Mouse (Mus musculus) forebrain, embryonic 14.5 days (tissue): ENCODE data around the gene Ints4. TPM values are rescaled to one million over a fixed set of nuclear protein-coding genes. Genes with fewer than 3 reads are reported as not detected.
A peak's percentile ranks its signal among the peaks of the same experiment; 100 is the strongest.

ENCODE experiments used
- ATAC-seq: fragments of 200-750 bp; cut with Nextera tagmentation; 2 replicates; pipeline ENCODE4 v1.8.0; 2017; ENCODE audit warnings: mild to moderate bottlenecking, moderate library complexity
- DNase-seq: peaks from one replicate; pipeline ENCODE4 v3.0.0-alpha.2; 2015; ENCODE audit warnings: low spot score
- H3K27ac ChIP-seq: fragments of 300-500 bp; sonication (generic); 2 replicates; pipeline ENCODE4 v1.5.1; 2014; ENCODE audit warnings: low read depth, mild to moderate bottlenecking, control low read depth, low read length, moderate library complexity
- H3K27me3 ChIP-seq: fragments of 300-500 bp; sonication (generic); replicated peaks from 2 replicates; pipeline ENCODE4 v1.6.1; 2014; ENCODE audit warnings: low read length, control low read depth, mixed read lengths; ENCODE audit not compliant: control insufficient read depth, insufficient read depth
- H3K36me3 ChIP-seq: fragments of 300-500 bp; sonication (generic); 2 replicates; pipeline ENCODE4 v1.6.1; 2014; ENCODE audit warnings: low read length, control low read depth; ENCODE audit not compliant: control insufficient read depth, insufficient read depth
- H3K4me1 ChIP-seq: fragments of 300-500 bp; sonication (generic); 2 replicates; pipeline ENCODE4 v1.6.1; 2014; ENCODE audit warnings: antibody characterized with exemption, low read length, control low read depth; ENCODE audit not compliant: control insufficient read depth, insufficient read depth
- H3K4me2 ChIP-seq: fragments of 300-500 bp; sonication (generic); 2 replicates; pipeline ENCODE4 v1.6.1; 2014; ENCODE audit warnings: mild to moderate bottlenecking, control low read depth, low read length
- H3K4me3 ChIP-seq: fragments of 300-500 bp; sonication (generic); 2 replicates; pipeline ENCODE4 v1.5.1; 2014; ENCODE audit warnings: low read depth, low read length, control low read depth
- H3K9ac ChIP-seq: fragments of 300-500 bp; sonication (generic); 2 replicates; pipeline ENCODE4 v1.6.1; 2014; ENCODE audit warnings: mild to moderate bottlenecking, low read length, control low read depth, moderate library complexity
- H3K9me3 ChIP-seq: fragments of 300-500 bp; sonication (generic); replicated peaks from 2 replicates; pipeline ENCODE4 v1.6.1; 2016; ENCODE audit warnings: low read length, control low read depth, mixed read lengths; ENCODE audit not compliant: control insufficient read depth
- WGBS: fragments of 180-500 bp; shearing (Covaris S2); extraction: QIAGEN DNeasy Blood & Tissue Kit; methylation state at CpG from one replicate; pipeline ENCODE4 v1.1.7; 2014; 5-methylcytosine and 5-hydroxymethylcytosine counted together
- polyA plus RNA-seq: library from polyadenylated mRNA; unstranded; fragments of >200 nt; fragmentation: Nextera tagmentation; extraction: Ambion mirVana; gene quantifications from 2 replicates; pipeline ENCODE4 v1.2.1, GENCODE M21; 2014

Ints4 gene
- polyA plus RNA-seq, 1 experiment from 2014 or later = 65.2 TPM

DNA sequence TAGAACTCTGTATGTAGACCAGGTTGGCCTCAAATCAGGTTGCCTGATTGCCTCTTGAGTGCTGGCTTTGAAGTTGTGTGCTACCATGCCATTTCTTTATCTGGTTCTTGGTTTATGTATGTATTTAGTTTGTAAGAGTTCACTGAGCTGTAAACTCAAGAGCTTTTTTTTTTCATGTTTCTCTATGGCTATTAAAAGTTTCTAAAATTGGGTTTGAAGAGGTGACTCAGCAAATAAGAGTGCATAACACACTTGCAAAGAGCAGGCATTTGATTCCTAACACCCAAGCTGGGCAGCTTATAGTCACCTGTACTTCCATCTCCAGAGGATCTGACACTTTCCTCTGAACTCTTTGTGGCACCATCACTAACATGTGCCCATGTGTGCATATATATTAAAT, 14.3 kb downstream of the Ints4 start:
- no peaks in the 10 kb centered on the region for H3K9me3 ChIP-seq
- no peak overlapping the region for H3K27ac ChIP-seq
- H3K27me3 ChIP-seq = no peaks in the 10 kb centered on the region
- H3K4me2 ChIP-seq = no peak overlapping the region
- DNase-seq (no peak), ATAC-seq (no peak)
- H3K36me3 ChIP-seq = peaks cover 36% of the 10 kb centered on the region
- H3K4me1 ChIP-seq = no peaks in the 10 kb centered on the region
- no peak overlapping the region for H3K4me3 ChIP-seq
- H3K9ac ChIP-seq = no peak overlapping the region

DNA sequence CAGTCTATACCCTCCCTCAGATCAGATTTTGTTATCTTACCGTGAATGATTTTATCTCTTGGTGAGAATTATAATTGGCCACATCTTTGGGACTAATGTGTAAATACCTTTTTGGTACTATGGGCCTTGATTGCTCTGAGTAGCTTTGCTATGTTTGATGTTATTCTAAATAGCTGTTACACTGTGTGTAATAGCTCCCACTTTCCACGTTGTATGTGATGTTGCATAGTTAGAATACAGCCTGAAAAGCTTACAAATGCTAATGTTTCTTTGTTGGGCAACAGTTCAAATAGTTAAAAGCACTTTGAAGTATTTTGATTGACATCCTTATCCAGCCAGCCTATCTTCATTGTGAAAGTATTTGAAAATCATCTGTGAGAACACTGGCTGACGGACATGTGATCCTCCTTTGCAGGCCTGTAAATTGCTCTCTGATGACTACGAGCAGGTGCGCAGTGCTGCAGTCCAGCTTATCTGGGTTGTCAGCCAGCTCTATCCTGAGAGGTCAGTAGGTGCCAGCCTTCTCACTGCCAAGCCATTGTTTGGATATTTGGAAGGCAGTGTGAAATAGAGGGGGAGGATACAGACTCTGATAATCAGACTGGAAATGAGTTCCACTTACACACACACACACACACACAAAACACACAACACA, 19.9 kb downstream of the Ints4 start:
- no peaks in the 10 kb centered on the region for H3K9me3 ChIP-seq
- ATAC-seq = 0 out of 2 replicates have a peak, but pooled peaks have one; percentile 20
- H3K4me1 ChIP-seq = no peaks in the 10 kb centered on the region
- no peak overlapping the region for H3K4me2 ChIP-seq
- 71% methylated on average over 5 of the region's 5 CpGs for WGBS
- no peak overlapping the region for H3K4me3 ChIP-seq
- H3K27ac ChIP-seq = no peak overlapping the region
- peaks cover 31% of the 10 kb centered on the region for H3K36me3 ChIP-seq
- no peaks in the 10 kb centered on the region for H3K27me3 ChIP-seq
- H3K9ac ChIP-seq = no peak overlapping the region
- DNase-seq = peak; percentile 25

DNA sequence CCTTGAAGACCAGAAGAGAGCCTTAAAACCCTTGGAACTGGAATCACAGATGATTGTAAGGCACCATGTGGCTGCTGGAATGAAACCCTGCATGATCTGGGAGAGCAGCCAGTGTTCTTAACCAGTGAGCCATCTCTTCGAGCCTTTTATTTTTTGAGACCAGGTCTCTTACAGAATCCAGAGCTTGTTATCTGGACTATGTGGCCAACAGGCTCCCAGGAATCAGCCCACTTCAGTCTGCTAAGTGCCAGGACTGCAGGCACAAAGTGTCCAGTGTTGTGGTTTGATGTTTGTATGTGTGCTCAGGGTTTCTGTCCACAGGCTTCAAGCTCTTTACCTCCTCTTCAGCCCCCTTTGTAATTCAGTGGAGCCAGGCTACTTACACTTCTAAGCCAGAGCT, 34.0 kb downstream of the Ints4 start:
- no peak overlapping the region for H3K27ac ChIP-seq
- H3K27me3 ChIP-seq = no peaks in the 10 kb centered on the region
- peaks cover 90% of the 10 kb centered on the region for H3K36me3 ChIP-seq
- DNase-seq (peak; percentile 28), ATAC-seq (no peak)
- H3K4me1 ChIP-seq = no peaks in the 10 kb centered on the region
- no peak overlapping the region for H3K9ac ChIP-seq
- H3K9me3 ChIP-seq = no peaks in the 10 kb centered on the region
- no peak overlapping the region for H3K4me3 ChIP-seq
- H3K4me2 ChIP-seq = no peak overlapping the region
- WGBS = 52% methylated on average over 1 of the region's 1 CpGs

DNA sequence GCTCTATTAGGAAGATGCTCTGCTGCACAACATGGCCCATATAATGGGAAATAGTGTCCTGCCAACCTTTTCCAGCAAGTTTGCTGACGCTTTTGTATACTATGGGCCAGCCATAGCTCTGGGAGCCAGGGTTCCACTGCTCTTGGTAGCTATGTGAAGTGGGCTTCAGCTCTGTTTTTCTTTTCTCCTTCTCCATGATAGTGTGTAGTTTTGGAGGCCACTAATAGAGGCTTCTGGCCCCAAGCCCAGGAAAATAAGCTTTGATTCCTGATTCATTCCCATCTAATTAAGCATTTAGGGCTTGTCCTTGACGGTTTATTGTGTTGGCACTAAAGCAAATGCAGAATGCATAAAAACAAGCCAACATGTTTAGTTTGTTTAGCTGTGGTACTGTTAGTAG, 39.2 kb downstream of the Ints4 start:
- H3K27ac ChIP-seq = peak overlapping the region; percentile 21; the same call in 1 of the 2 replicates
- DNase-seq (peak; percentile 87), ATAC-seq (peak; percentile 85)
- H3K36me3 ChIP-seq = peaks cover 71% of the 10 kb centered on the region
- H3K9ac ChIP-seq = no peak overlapping the region
- no peak overlapping the region for H3K4me2 ChIP-seq
- H3K4me3 ChIP-seq = no peak overlapping the region
- no peaks in the 10 kb centered on the region for H3K9me3 ChIP-seq
- WGBS = 19% methylated on average over 2 of the region's 2 CpGs
- no peaks in the 10 kb centered on the region for H3K27me3 ChIP-seq
- H3K4me1 ChIP-seq = no peaks in the 10 kb centered on the region

DNA sequence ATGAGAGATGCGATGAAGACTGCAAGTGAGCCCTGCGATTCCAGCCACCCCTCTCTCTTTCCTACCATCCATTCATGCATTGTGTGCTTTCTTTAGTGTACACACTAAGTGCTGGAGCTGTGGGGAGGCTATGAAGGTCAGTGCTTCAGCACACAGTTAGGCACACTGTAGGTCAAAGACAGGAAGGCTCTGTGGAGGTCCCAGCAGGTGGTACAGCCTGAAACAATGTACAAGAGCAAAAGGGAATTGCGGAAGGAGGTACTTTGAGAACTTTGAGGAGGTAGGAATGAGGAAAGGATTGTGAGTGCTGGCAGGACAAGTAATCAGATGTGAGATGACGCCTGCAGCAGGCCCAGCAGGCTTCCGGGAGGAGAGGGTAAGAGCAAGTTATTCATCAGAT, 54.8 kb downstream of the Ints4 start:
- ATAC-seq (no peak), DNase-seq (no peak)
- Histone ChIP-seq H3K9ac (no peak overlapping the region), H3K9me3 (no peaks in the 10 kb centered on the region), H3K4me2 (no peak overlapping the region), H3K27me3 (no peaks in the 10 kb centered on the region), H3K36me3 (peaks cover 90% of the 10 kb centered on the region), H3K4me3 (no peak overlapping the region), H3K27ac (no peak overlapping the region), H3K4me1 (no peaks in the 10 kb centered on the region)
- WGBS = 83% methylated on average over 5 of the region's 5 CpGs

DNA sequence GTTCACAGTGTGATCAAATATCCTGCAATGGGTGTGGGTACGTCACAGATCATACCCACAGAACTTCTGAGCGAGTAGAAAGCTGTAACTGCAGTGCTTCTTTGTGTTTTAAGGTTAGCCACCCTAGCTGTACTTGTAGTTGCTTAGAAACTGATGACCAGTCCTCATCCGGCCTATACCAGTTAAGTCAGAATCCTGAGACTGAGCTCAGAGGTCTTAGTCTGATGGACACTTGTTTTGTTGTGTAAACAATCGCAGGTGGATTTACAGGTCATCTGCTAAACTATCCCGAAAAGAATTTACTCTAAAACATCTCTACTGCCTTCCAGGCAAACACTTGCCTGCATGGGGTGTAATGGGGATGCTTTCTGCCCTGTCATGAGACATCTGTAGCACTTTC, 55.8 kb downstream of the Ints4 start:
- WGBS = 94% methylated on average over 5 of the region's 5 CpGs
- Histone ChIP-seq H3K27me3 (no peaks in the 10 kb centered on the region), H3K9ac (no peak overlapping the region), H3K4me3 (no peak overlapping the region), H3K4me1 (no peaks in the 10 kb centered on the region), H3K4me2 (no peak overlapping the region), H3K9me3 (no peaks in the 10 kb centered on the region), H3K27ac (no peak overlapping the region), H3K36me3 (peaks cover 92% of the 10 kb centered on the region)
- no peak for ATAC-seq
- DNase-seq = no peak

DNA sequence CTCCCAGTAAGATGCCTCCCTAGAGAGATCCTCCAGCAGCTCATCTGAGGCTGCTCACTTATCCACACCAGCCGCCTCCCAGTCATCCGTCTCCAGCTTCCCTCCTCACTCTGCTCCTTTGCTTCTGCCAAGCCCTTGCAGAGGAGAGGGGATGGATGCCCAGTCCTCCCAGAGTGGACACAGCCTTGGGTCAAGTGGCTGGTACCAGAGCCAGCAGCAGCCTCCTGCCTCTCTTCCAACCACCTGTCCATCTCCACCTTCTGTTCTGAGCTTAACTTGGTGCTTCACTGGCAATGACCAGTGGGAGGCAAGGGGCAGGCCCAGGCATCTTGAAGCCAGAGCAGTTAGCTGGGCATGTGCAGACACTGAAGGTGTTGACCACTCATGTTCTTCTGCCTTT, 65.7 kb downstream of the Ints4 start:
- no peak overlapping the region for H3K9ac ChIP-seq
- H3K9me3 ChIP-seq = no peaks in the 10 kb centered on the region
- no peak overlapping the region for H3K27ac ChIP-seq
- WGBS = 98% methylated on average over 2 of the region's 2 CpGs
- ATAC-seq (no peak), DNase-seq (no peak)
- peaks cover 26% of the 10 kb centered on the region for H3K36me3 ChIP-seq
- H3K27me3 ChIP-seq = no peaks in the 10 kb centered on the region
- H3K4me2 ChIP-seq = no peak overlapping the region
- H3K4me1 ChIP-seq = no peaks in the 10 kb centered on the region
- H3K4me3 ChIP-seq = no peak overlapping the region

DNA sequence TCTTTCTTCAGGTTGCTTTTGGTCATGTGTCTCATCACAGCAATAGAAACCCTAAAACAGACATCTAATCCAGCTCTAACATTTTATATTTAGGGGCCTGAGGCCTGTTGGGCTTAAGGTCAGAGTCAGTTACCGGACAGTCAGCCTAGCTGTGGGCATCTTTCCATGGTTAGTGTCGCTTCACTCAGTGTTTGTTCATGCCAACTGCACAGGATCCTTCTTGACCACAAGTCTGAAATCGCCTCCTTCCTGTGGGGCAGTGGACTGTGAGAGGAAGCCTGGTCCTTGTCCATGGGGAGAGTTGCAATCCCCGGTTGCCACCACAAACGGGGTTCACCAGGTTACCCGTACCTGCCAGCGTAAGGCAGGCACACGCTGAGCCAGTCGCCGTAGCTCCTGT, 68.5 kb downstream of the Ints4 start:
- H3K36me3 ChIP-seq = 0 out of 2 replicates have a peak, but pooled peaks cover 3% of the 10 kb centered on the region
- WGBS = 94% methylated on average over 10 of the region's 10 CpGs
- no peak for DNase-seq
- H3K27ac ChIP-seq = no peak overlapping the region
- H3K27me3 ChIP-seq = no peaks in the 10 kb centered on the region
- no peaks in the 10 kb centered on the region for H3K9me3 ChIP-seq
- H3K4me1 ChIP-seq = no peaks in the 10 kb centered on the region
- no peak overlapping the region for H3K4me2 ChIP-seq
- no peak overlapping the region for H3K9ac ChIP-seq
- H3K4me3 ChIP-seq = no peak overlapping the region
- no peak for ATAC-seq

DNA sequence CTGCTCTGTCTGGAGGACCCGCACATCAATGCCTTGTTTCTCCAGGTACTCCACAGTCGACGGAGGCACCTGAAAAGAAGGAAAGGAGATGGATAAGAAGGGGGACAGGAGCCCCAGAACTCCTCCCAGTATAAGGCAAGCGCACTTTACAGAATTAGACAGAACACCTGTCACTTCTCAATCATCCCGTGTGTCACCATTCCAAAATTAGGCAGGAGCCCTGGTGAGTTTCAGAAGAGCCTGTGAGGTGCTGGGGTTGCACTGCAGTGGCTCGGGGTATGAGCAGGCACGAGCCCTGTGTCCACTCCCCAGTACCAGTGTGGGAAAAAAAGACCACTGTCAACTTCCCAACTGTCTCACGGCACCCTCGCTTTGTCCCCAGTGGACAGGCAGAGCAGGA, 69.9 kb downstream of the Ints4 start:
- ATAC-seq = no peak
- Histone ChIP-seq H3K27ac (no peak overlapping the region), H3K27me3 (no peaks in the 10 kb centered on the region), H3K4me1 (no peaks in the 10 kb centered on the region), H3K9ac (no peak overlapping the region), H3K36me3 (no peaks in the 10 kb centered on the region), H3K4me3 (no peak overlapping the region), H3K9me3 (no peaks in the 10 kb centered on the region), H3K4me2 (no peak overlapping the region)
- WGBS = 90% methylated on average over 9 of the region's 9 CpGs
- no peak for DNase-seq
